Mouse (Mus musculus) ES-E14 (cell line): ENCODE data around the gene Nek2. TPM values are rescaled to one million over a fixed set of nuclear protein-coding genes. Genes with fewer than 3 reads are reported as not detected.

ENCODE experiments used
- DNase-seq: peaks from one replicate; pipeline ENCODE4 v3.0.0-alpha.2; 2013; ENCODE audit warnings: low read depth, low spot score
- H3K27ac ChIP-seq: 2 replicates; pipeline ENCODE4 v1.5.1; 2012; ENCODE audit warnings: low read depth, mild to moderate bottlenecking, low read length, moderate library complexity, mixed read lengths; ENCODE audit not compliant: poor library complexity, insufficient read depth, severe bottlenecking
- H3K36me3 ChIP-seq: 2 replicates; pipeline ENCODE4 v1.6.1; 2012; ENCODE audit warnings: mild to moderate bottlenecking, low read length, moderate library complexity, mixed read lengths; ENCODE audit not compliant: control insufficient read depth, poor library complexity, insufficient read depth, severe bottlenecking
- H3K4me1 ChIP-seq, 2 experiments: fragments of 150-350 bp in 1 of 2; sonication (generic) in 1 of 2; 2 replicates each; pipeline ENCODE4 v1.6.1; 2012; ENCODE audit warnings: low read length in 2 of 2, mild to moderate bottlenecking in 1 of 2, mixed read lengths in 1 of 2; ENCODE audit not compliant: control insufficient read depth in 2 of 2, insufficient read depth in 2 of 2, poor library complexity in 1 of 2
- H3K4me3 ChIP-seq, 2 experiments: fragments of 150-350 bp in 1 of 2; sonication (generic) in 1 of 2; 2 replicates each; pipeline ENCODE4 v1.5.1; 2012; ENCODE audit warnings: low read length in 2 of 2, low read depth in 1 of 2, mild to moderate bottlenecking in 1 of 2, mixed read lengths in 1 of 2; ENCODE audit not compliant: insufficient read depth in 1 of 2, poor library complexity in 1 of 2, severe bottlenecking in 1 of 2
- H3K9ac ChIP-seq: 2 replicates; pipeline ENCODE4 v1.6.1; 2012; ENCODE audit warnings: low read depth, mild to moderate bottlenecking, low read length, mixed read lengths; ENCODE audit not compliant: poor library complexity, insufficient read depth, severe bottlenecking
- H3K9me3 ChIP-seq: fragments of 150-350 bp; sonication (generic); 2 replicates; pipeline ENCODE4 v1.6.1; 2012; ENCODE audit warnings: low read depth, mild to moderate bottlenecking, low read length; ENCODE audit not compliant: control insufficient read depth, insufficient read depth
- CHD2 ChIP-seq: IDR thresholded peaks from 2 replicates; pipeline ENCODE4 v1.6.1; 2014; ENCODE audit warnings: mild to moderate bottlenecking, low read depth, low read length, inconsistent platforms
- HCFC1 ChIP-seq: IDR thresholded peaks from 2 replicates; pipeline ENCODE4 v1.6.1; 2012; ENCODE audit warnings: low read length, inconsistent platforms, borderline replicate concordance; ENCODE audit not compliant: insufficient read depth
- MAFK ChIP-seq: IDR thresholded peaks from 2 replicates; pipeline ENCODE4 v1.6.1; 2014; ENCODE audit warnings: mild to moderate bottlenecking, low read depth, low read length, inconsistent platforms; ENCODE audit not compliant: insufficient read depth
- ZC3H11A ChIP-seq: IDR thresholded peaks from 2 replicates; pipeline ENCODE4 v1.6.1; 2012; ENCODE audit warnings: low read depth, mild to moderate bottlenecking, inconsistent platforms, low read length, borderline replicate concordance
- ZNF384 ChIP-seq: IDR thresholded peaks from 2 replicates; pipeline ENCODE4 v1.6.1; 2012; ENCODE audit warnings: low read depth, low read length, inconsistent platforms
- in situ Hi-C, 2 experiments: fragments of 600-800 bp; cut with MboI; formaldehyde crosslinking; loops; one replicate each; pipeline ENCODE4 v1.15.1; 2025; ENCODE audit warnings: low sequenced_read_pairs in 2 of 2, inconsistent platforms in 1 of 2; ENCODE audit not compliant: unreplicated experiment in 2 of 2
- total RNA-seq: library from RNA; depleted of rRNA; stranded (reverse); fragments of 300-350 nt; gene quantifications from 2 replicates; pipeline ENCODE4 v1.2.3, GENCODE M21; 2012

The Nek2 gene
- total RNA-seq, 1 experiment, result 50.5 TPM

DNA sequence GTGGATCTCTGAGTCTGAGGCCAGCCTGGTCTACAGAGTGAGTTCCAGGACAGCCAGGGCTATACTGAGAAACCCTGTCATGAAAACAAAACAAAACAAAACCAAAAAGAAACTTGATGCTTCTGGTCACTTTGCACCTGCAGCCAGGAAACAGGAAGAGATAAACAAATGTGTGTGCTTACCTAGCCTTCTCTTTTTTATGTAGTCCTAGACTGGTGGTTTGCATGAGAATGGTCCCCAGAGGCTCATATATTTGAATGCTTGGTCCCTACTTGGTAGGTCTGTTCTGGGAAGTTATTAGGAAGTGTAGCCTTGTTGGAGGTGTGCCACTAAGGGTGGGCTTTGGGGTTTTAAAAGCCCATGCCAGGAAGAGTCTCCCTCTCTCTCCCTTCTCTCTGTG, 2.2 kb upstream of the Nek2 start:
- in situ Hi-C loops, result loop anchor here (10.0 to 25.0 kb wide), 4 partner anchors 232 to 482 kb away; partner anchors contain the start of genes Dtl (in 1 of the 2), Ints7 (in 1 of the 2) and Tmem206 (in 1 of the 2)

DNA sequence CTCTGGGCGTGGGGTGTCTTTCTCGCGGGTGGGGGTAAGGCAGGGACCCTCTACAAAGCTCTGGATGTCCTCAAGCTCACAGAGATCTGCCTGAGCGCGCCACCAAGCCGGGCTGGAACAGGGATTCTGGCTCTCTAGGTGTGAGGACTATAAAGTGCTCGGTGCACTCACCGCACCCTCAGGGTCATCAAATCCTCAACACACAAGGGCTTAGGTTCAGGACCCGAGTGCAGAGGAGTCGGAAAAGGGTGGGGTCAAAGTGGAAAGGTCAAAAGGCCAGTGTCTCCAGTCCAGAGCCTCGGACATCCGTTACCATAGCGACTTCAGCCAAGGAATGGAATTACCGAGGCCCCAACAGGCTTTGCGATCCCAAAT, 306 bp upstream of the Nek2 start:
- DNase-seq, result no peak
- Histone ChIP-seq H3K4me3 (peak overlapping the region; percentile 4 to 46; a peak in 3 of 4 replicates), H3K9me3 (no peaks in the 10 kb centered on the region), H3K27ac (peak overlapping the region; percentile 14; the same call in 1 of the 2 replicates), H3K4me1 (peaks cover 4 to 13% of the 10 kb centered on the region in 2 experiments; a peak in 2 of 4 replicates), H3K36me3 (peaks cover 25% of the 10 kb centered on the region), H3K9ac (peak overlapping the region; percentile 54; the same call in 1 of the 2 replicates)
- in situ Hi-C loops, result loop anchor here (25.0 kb wide), 3 partner anchors 234 to 484 kb away; partner anchors contain the start of genes Dtl (in 1 of the 2), Ints7 (in 1 of the 2) and Tmem206 (in 1 of the 2)
- TF ChIP-seq HCFC1 (no peak), CHD2 (peak; percentile 55; the same call in 1 of the 2 replicates)

More for the DNA sequence above, 2.2 kb upstream of the Nek2 start:
- no peak for TF ChIP-seq HCFC1
- no peak for TF ChIP-seq ZC3H11A
- TF ChIP-seq ZNF384, result no peak
- no peak for TF ChIP-seq MAFK
- no peak for TF ChIP-seq CHD2
- Histone ChIP-seq H3K9me3 (no peaks in the 10 kb centered on the region), H3K27ac (no peak overlapping the region), H3K4me3 (no peak overlapping the region), H3K9ac (no peak overlapping the region), H3K4me1 (peaks cover 7 to 18% of the 10 kb centered on the region in 2 experiments; a peak in 2 of 4 replicates), H3K36me3 (peaks cover 12% of the 10 kb centered on the region)
- DNase-seq, result no peak

DNA sequence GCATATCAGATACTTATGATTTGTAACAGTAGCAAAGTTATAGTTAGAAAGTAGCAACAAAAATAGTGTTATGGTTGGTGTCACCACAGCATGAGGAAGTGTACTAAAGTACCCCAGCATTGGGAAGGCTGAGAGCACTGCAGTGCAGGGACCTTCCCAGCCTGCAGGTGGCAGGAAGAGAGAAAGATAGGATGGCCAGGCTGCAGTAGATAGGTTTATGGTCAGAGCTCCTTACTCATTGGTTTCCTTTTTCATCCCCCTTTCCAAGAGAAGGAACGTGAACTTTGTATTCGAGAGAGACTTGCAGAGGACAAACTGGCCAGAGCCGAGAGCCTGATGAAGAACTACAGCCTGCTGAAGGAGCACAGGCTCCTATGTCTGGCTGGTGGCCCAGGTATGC, 7.9 kb downstream of the Nek2 start:
- TF ChIP-seq CHD2 (no peak), HCFC1 (no peak), ZC3H11A (no peak), ZNF384 (no peak), MAFK (no peak)
- no peak overlapping the region for H3K4me3 ChIP-seq
- peaks cover 63% of the 10 kb centered on the region for H3K36me3 ChIP-seq
- H3K4me1 ChIP-seq, result no peaks in the 10 kb centered on the region
- in situ Hi-C loops, result no loop called here
- H3K9me3 ChIP-seq, result no peaks in the 10 kb centered on the region; the same call in 1 of the 2 replicates
- no peak overlapping the region for H3K9ac ChIP-seq
- DNase-seq, result no peak
- no peak overlapping the region for H3K27ac ChIP-seq

DNA sequence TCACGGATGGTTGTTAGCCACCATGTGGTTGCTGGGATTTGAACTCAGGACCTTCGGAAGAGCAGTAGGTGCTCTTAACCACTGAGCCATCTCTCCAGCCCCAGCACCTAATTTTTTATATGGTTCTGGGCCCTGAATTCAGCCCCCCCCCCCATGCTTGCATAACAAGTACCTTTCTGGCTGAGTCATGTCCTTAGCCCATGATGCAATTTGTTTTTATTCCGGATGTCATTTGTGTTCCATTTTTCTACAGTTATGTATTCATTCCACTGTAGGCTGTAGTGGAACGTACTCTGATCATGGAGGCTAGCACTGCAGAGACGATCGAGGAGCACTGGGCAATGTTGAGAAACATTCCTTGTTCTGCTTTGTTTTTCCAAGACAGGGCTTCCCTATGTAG, 12.2 kb downstream of the Nek2 start:
- no peak for TF ChIP-seq ZC3H11A
- TF ChIP-seq CHD2, result no peak
- no peak for TF ChIP-seq MAFK
- TF ChIP-seq ZNF384, result no peak
- TF ChIP-seq HCFC1, result no peak
- Histone ChIP-seq H3K4me1 (peaks cover 0 to 3% of the 10 kb centered on the region in 2 experiments; a peak in 1 of 4 replicates), H3K9ac (no peak overlapping the region), H3K9me3 (no peaks in the 10 kb centered on the region), H3K27ac (no peak overlapping the region), H3K36me3 (peaks cover 38% of the 10 kb centered on the region), H3K4me3 (no peak overlapping the region)
- DNase-seq, result no peak
- in situ Hi-C loops, result loop anchor here in 1 of 2 experiments (10.0 kb wide), 1 partner anchor 121 kb away; no protein-coding TSS in a partner anchor

DNA sequence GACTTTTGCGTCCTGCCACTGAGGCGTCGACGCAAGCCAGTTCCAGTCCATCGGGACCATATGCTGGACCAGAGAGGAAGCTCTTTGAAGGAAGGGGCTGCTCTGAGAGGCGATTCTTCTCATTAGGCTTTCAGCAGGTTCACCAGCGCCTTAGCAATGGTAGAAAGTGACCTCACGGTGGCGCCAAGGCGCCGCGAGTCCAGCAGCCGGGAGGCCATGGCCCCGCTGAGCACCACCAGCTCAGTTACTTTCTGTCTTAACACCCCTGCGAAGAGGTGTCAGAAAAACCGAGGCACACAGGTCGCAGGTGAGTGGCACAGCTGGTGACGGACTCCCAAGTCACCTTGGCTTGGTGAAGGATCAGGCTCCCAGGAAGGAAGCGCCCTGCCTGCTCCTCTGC, 13.6 kb downstream of the Nek2 start:
- Histone ChIP-seq H3K4me3 (no peak overlapping the region), H3K27ac (no peak overlapping the region), H3K9me3 (no peaks in the 10 kb centered on the region), H3K4me1 (peaks cover 0 to 9% of the 10 kb centered on the region in 2 experiments; a peak in 1 of 4 replicates), H3K36me3 (peaks cover 27% of the 10 kb centered on the region), H3K9ac (0 out of 2 replicates have a peak overlapping the region, but pooled peaks have one; percentile 13)
- in situ Hi-C loops, result loop anchor here in 1 of 2 experiments (10.0 kb wide), 1 partner anchor 120 kb away; no protein-coding TSS in a partner anchor
- TF ChIP-seq ZNF384 (no peak), ZC3H11A (peak; percentile 27; the same call in 1 of the 2 replicates), MAFK (no peak), HCFC1 (no peak), CHD2 (no peak)
- no peak for DNase-seq
